Mouse (Mus musculus) kidney, postnatal 25 days (tissue): Measurements from ENCODE around the gene Ankrd63.
"Not testable (repeated sequence)": the region's sequence is repeated elsewhere in the genome, so short reads cannot be mapped to it uniquely, and the experiment has no call there.

Source experiments
- DNase-seq, 2 experiments: peaks; one replicate each; pipeline ENCODE4 v3.0.0; 2021; ENCODE audit warnings: mixed read lengths in 2 of 2

Ankrd63 gene

GRCm38 (mm10) chr2:118659998-118660452 lies 43.7 kb downstream of the Ankrd63 start:
- peak; percentile 35 to 67 for DNase-seq

GRCm38 (mm10) chr2:118659493-118659892 lies 44.3 kb downstream of the Ankrd63 start:
- no peak for DNase-seq

GRCm38 (mm10) chr2:118659077-118659476 lies 44.7 kb downstream of the Ankrd63 start:
- DNase-seq = peak in 1 of 2 experiments; percentile 52

- DNase-seq = peak in 1 of 2 experiments; percentile 64
Measured at GRCm38 (mm10) chr2:118658457-118658856, 45.3 kb downstream of the Ankrd63 start.

- DNase-seq = peak; percentile 30 to 61
Measured at GRCm38 (mm10) chr2:118656688-118657281, 47.0 kb downstream of the Ankrd63 start.

GRCm38 (mm10) chr2:118650697-118651096 lies 53.1 kb downstream of the Ankrd63 start:
- not testable (repeated sequence) for DNase-seq
